Mouse (Mus musculus) hindbrain, embryonic 10.5 days (tissue): ENCODE data around the gene Speg. TPM values are rescaled to one million over a fixed set of nuclear protein-coding genes. Genes with fewer than 3 reads are reported as not detected.

Source experiments
- DNase-seq: peaks from one replicate; pipeline ENCODE4 v3.0.0-alpha.2; 2017; ENCODE audit warnings: low spot score
- H3K27ac ChIP-seq: fragments of 300-500 bp; sonication (generic); 2 replicates; pipeline ENCODE4 v1.5.1; 2016; ENCODE audit warnings: mild to moderate bottlenecking, moderate library complexity
- H3K27me3 ChIP-seq: fragments of 300-500 bp; sonication (generic); 2 replicates; pipeline ENCODE4 v1.6.1; 2016; ENCODE audit warnings: mild to moderate bottlenecking; ENCODE audit not compliant: poor library complexity, insufficient read depth, severe bottlenecking
- H3K36me3 ChIP-seq: fragments of 300-500 bp; sonication (generic); 2 replicates; pipeline ENCODE4 v1.6.1; 2016; ENCODE audit warnings: mild to moderate bottlenecking, moderate library complexity
- H3K4me1 ChIP-seq: fragments of 300-500 bp; sonication (generic); replicated peaks from 2 replicates; pipeline ENCODE4 v1.6.1; 2016; ENCODE audit warnings: mild to moderate bottlenecking
- H3K4me3 ChIP-seq: fragments of 300-500 bp; sonication (generic); 2 replicates; pipeline ENCODE4 v1.5.1; 2016; ENCODE audit warnings: mild to moderate bottlenecking, moderate library complexity
- H3K9me3 ChIP-seq: fragments of 300-500 bp; sonication (generic); 2 replicates; pipeline ENCODE4 v1.6.1; 2016; ENCODE audit warnings: mild to moderate bottlenecking, moderate library complexity
- WGBS: fragments of 180-500 bp; shearing (Covaris S2); methylation state at CpG from one replicate; pipeline ENCODE4 v1.1.7; 2016; 5-methylcytosine and 5-hydroxymethylcytosine counted together
- polyA plus RNA-seq: library from polyadenylated mRNA; unstranded; fragments of >200 nt; fragmentation: Nextera tagmentation; extraction: Ambion mirVana; gene quantifications from 2 replicates; pipeline ENCODE4 v1.2.1, GENCODE M21; 2016

The Speg gene
- polyA plus RNA-seq: 19.0 and 20.2 TPM in 2 replicates

DNA sequence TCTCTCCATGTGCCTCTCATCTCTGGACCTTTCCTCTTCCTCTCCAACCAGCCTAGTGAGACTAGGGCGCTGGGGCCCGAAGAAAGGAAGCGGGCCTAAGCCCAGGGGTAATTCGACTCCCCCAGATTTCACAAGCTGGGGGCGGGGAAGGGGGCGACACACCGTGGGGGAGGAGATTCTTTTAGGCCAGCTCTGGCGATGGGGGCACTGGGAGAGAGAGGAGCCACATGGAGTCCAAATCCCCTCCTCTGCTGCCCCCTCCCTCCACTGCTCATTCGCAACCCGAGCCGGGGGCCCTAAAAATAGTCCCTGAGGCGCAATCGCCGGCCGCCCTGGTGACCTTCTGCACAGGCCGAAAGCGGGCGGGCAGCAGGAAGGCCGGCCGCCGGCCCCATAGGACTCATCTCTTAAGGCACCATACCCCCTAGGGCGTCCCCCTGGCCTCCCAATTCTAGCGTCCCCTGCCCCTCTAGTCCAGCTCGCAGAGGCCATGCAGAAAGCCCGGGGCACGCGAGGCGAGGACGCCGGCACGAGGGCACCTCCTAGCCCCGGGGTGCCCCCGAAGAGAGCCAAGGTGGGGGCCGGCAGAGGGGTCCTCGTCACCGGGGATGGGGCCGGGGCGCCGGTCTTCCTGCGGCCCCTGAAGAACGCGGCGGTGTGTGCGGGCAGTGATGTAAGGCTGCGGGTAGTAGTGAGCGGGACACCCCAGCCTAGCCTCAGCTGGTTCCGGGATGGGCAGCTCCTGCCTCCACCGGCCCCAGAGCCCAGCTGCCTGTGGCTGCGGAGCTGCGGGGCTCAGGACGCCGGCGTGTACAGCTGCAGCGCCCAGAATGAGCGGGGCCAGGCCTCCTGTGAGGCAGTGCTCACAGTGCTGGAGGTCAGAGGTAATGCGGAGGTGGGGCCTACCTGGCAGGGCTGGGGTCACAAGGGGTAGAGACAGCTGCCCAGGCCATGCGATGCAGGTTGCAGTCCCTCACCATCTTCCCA lies at the start of gene Speg:
Speg (plus strand) TSS at position 348 of the 987 bp plus-strand sequence.
- Histone ChIP-seq H3K9me3 (no peaks in the 10 kb centered on the region), H3K27ac (peak within 1 kb of the TSS; percentile 76), H3K27me3 (peaks cover 64% of the 10 kb centered on the region), H3K36me3 (no peaks in the 10 kb centered on the region), H3K4me1 (peaks cover 48% of the 10 kb centered on the region), H3K4me3 (peak within 1 kb of the TSS; percentile 43)
- DNase-seq: peak; percentile 31
- 5% methylated on average over 56 of the region's 57 CpGs for WGBS

DNA sequence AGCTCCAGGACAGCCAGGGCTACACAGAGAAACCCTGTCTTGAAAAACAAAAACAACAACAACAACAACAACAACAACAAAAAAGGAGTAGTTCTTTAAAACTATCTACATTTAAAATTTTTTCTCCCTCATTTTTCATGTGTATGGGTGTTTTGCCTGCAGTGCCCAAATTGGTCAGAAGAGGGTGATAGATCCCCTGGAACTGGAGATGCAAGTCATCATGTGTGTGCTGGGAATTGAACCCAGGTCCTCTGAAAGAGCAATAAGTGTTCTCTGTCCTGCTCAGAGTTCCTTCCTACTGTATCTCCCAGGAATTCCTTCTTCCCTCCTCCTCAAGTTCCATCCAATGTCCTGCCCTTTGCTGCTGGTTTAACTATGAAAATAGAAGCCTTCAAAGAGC lies 47.6 kb upstream of the Speg start:
- no peak for DNase-seq
- Histone ChIP-seq H3K36me3 (no peaks in the 10 kb centered on the region), H3K27ac (no peak overlapping the region), H3K4me3 (no peak overlapping the region), H3K27me3 (no peaks in the 10 kb centered on the region), H3K9me3 (peaks cover 6% of the 10 kb centered on the region; the same call in 1 of the 2 replicates), H3K4me1 (no peaks in the 10 kb centered on the region)

DNA sequence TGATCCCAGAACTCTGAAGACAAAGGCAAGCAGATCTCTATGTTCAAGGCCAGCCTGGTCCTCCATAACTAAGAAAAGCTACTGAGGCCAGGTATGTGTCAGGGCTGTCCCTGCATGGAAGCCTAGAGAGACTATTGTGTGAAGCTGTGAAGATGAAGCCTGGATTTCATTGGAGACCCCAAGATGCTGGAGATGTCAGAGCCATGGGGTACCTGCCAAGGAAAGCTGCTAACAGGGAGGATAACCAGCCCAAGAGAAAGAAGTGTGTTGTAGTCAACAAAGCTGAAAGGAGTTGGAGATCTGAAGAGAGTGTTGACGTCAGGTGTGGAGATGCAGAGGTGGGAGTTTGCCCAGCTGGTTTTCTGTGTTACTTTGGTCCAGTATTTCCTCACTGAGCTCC lies 43.8 kb upstream of the Speg start:
- Histone ChIP-seq H3K4me1 (no peaks in the 10 kb centered on the region), H3K27me3 (no peaks in the 10 kb centered on the region), H3K4me3 (no peak overlapping the region), H3K27ac (no peak overlapping the region), H3K36me3 (no peaks in the 10 kb centered on the region), H3K9me3 (peaks cover 6% of the 10 kb centered on the region; the same call in 1 of the 2 replicates)
- 79% methylated on average over 1 of the region's 1 CpGs for WGBS
- DNase-seq: no peak

DNA sequence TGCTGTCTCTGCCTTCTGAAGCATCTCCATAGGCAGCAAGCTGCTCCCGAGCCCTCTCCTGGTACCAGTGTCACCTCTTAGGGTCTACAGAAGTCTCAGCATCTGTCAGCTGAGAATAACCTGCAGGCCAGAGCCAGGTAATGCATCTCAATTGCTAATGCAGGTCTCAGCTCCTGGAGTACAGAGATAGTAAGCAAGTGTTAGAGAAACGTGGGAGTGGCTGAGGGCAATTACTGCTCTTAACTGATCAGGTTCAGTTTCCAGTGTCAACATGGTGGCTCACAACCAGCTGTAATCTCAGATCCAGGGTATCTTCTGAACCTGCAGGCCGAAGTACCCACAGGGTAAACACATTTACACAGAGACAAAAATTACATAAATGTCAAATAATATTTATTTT lies 38.6 kb upstream of the Speg start:
- 74% methylated on average over 3 of the region's 3 CpGs for WGBS
- H3K27ac ChIP-seq: no peak overlapping the region
- H3K4me3 ChIP-seq: no peak overlapping the region
- DNase-seq: no peak
- no peaks in the 10 kb centered on the region for H3K9me3 ChIP-seq
- H3K4me1 ChIP-seq: peaks cover 29% of the 10 kb centered on the region
- H3K36me3 ChIP-seq: no peaks in the 10 kb centered on the region
- no peaks in the 10 kb centered on the region; the same call in 1 of the 2 replicates for H3K27me3 ChIP-seq

- Histone ChIP-seq H3K27ac (no peak overlapping the region), H3K4me1 (peaks cover 29% of the 10 kb centered on the region), H3K27me3 (peaks cover 6% of the 10 kb centered on the region), H3K4me3 (no peak overlapping the region), H3K36me3 (no peaks in the 10 kb centered on the region), H3K9me3 (no peaks in the 10 kb centered on the region)
- WGBS: 87% methylated on average over 9 of the region's 9 CpGs
- DNase-seq: no peak
Observed at GRCm38 (mm10) chr1:75337097-75337496, 38.0 kb upstream of the Speg start.

GRCm38 (mm10) chr1:75338091-75338694 lies 36.9 kb upstream of the Speg start:
- Histone ChIP-seq H3K4me1 (peaks cover 29% of the 10 kb centered on the region), H3K36me3 (no peaks in the 10 kb centered on the region), H3K27me3 (peaks cover 6% of the 10 kb centered on the region), H3K27ac (peak overlapping the region; percentile 73; the same call in 1 of the 2 replicates), H3K9me3 (no peaks in the 10 kb centered on the region), H3K4me3 (no peak overlapping the region)
- WGBS: 43% methylated on average over 11 of the region's 11 CpGs
- peak; percentile 28 for DNase-seq

DNA sequence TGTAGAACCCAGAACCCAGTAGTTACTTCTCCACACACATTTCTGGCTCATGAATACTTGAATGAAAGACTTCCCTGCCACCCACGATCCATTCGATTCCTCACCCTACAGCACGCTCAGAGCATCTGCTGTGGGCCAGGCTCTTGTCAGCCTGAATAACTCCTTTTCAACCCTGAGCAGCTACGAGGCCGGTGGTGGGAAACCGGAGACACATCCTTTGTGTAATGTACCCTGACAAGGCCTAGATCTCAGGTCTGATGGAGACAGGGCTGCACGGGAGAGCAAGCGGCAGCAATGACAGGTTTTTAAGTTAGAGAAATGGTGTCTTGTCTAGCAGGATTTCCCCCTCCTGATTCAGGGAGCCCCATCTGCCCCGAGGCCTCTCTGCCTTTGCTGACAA lies 35.8 kb upstream of the Speg start:
- peak; percentile 36 for DNase-seq
- Histone ChIP-seq H3K4me1 (peaks cover 40% of the 10 kb centered on the region), H3K4me3 (no peak overlapping the region), H3K36me3 (no peaks in the 10 kb centered on the region), H3K27ac (peak overlapping the region; percentile 73), H3K9me3 (no peaks in the 10 kb centered on the region), H3K27me3 (peaks cover 6% of the 10 kb centered on the region)
- WGBS: 46% methylated on average over 9 of the region's 9 CpGs

DNA sequence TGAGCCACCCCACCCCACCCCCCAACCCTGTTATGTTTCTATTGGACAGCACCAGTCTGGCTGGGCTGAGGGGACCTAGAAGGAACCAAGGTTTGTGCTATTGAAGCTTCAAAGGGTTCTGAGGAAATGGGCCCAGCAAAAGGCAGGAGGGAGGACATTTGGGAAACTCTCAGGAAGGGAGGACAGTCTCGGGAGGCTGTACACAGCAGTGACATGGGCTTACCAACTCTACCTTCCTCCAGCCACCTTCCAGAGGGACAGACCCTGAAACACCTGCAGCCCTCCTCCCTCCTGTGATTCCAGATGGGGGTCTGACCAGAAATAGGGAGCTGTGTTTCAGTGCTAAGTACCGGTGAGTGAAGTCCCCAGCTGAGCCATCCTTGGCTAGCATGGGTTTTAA lies 34.6 kb upstream of the Speg start:
- peaks cover 15% of the 10 kb centered on the region for H3K27me3 ChIP-seq
- 62% methylated on average over 2 of the region's 2 CpGs for WGBS
- H3K4me1 ChIP-seq: peaks cover 52% of the 10 kb centered on the region
- H3K27ac ChIP-seq: peak overlapping the region; percentile 2; the same call in 1 of the 2 replicates
- DNase-seq: no peak
- no peak overlapping the region for H3K4me3 ChIP-seq
- H3K9me3 ChIP-seq: no peaks in the 10 kb centered on the region
- no peaks in the 10 kb centered on the region for H3K36me3 ChIP-seq

DNA sequence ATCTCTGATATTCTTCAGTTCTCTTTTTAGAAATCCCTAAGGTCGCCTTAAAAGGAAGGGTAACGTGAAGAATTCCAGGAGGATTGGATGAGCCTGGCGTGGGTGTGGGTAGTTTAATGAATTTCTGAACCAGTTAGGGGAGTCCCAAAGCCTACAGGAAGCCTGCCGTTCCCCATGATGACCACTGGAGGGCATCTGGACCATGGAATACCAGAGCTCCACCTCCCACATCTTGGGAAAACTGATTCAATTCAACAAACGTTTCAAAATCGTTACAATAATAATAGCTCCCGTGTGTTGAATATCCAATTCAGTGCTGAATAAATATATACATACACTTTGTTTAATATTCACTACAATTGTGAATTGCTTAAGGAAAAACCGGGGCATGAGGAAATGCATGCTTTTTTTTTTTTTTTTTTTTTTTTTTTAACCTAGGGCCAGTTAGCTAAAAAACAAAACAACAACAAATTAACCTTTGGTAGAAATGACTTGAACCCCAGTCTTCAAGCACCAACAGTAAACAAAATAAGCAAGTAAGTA lies 32.2 kb upstream of the Speg start:
- peaks cover 53% of the 10 kb centered on the region for H3K4me1 ChIP-seq
- WGBS: 2% methylated on average over 8 of the region's 8 CpGs
- no peaks in the 10 kb centered on the region for H3K36me3 ChIP-seq
- H3K27ac ChIP-seq: no peak overlapping the region
- DNase-seq: peak; percentile 58
- no peaks in the 10 kb centered on the region for H3K9me3 ChIP-seq
- H3K27me3 ChIP-seq: peaks cover 15% of the 10 kb centered on the region
- no peak overlapping the region for H3K4me3 ChIP-seq

GRCm38 (mm10) chr1:75344291-75345035 lies 30.6 kb upstream of the Speg start:
- 2% methylated on average over 15 of the region's 15 CpGs for WGBS
- Histone ChIP-seq H3K27me3 (peaks cover 15% of the 10 kb centered on the region), H3K4me3 (peak overlapping the region; percentile 34), H3K36me3 (no peaks in the 10 kb centered on the region), H3K4me1 (peaks cover 45% of the 10 kb centered on the region), H3K9me3 (no peaks in the 10 kb centered on the region), H3K27ac (peak overlapping the region; percentile 86)
- peak; percentile 70 for DNase-seq

DNA sequence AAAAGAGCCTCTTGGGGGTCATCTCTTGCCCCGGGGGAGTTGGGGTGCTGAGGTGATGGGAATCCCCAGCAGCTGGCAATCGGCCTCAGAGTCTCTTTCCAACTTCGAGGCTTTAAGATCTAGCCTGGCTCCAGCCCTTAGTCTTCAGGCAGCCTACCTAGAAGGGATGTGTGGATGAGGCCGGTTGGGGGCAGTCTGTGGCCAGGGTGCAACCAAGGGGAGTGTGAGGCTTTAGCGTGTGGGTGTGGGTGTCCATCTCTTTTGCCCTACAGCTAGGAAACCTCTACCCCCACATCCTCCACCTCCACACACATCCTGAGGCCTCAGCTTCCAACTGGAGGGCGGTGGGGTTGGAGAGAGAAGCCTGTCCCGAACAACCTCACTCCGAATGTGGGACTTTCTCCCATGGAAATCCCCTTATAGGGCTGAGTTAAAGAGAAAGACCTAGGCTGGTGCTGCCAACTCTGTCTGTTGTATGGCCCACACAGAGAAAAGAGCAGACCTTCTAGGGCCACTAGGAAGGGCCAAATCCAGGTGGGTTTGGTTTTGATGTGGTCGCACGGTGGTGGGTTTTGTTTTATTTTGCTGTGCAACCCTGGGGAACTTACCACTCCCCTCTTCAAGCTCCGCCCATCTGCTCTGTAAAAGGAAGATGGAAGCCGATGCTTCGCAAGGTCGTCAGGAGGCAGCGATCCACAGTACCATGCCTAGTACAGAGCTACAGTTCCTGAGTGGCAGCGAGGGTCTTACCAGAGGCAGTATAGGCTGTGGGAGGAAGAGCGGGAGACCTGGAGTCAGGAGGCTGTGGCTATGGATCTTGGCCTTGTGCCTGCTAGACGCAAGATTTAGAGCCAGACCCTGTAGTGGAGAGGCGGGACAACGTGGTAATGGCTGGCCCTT lies 29.8 kb upstream of the Speg start:
- H3K4me3 ChIP-seq: peak overlapping the region; percentile 34
- WGBS: 28% methylated on average over 20 of the region's 20 CpGs
- peak overlapping the region; percentile 86 for H3K27ac ChIP-seq
- H3K4me1 ChIP-seq: peaks cover 44% of the 10 kb centered on the region
- H3K27me3 ChIP-seq: peaks cover 15% of the 10 kb centered on the region
- DNase-seq: peak; percentile 43
- no peaks in the 10 kb centered on the region for H3K9me3 ChIP-seq
- no peaks in the 10 kb centered on the region for H3K36me3 ChIP-seq
